Mouse (Mus musculus) lung, embryonic 15.5 days (tissue): ENCODE results near the gene Prtn3. TPM values are rescaled to one million over a fixed set of nuclear protein-coding genes. Genes with fewer than 3 reads are reported as not detected.

Experiments used
- ATAC-seq: fragments of 200-750 bp; cut with Nextera tagmentation; 2 replicates; pipeline ENCODE4 v1.8.0; 2017; ENCODE audit warnings: moderate number of reproducible peaks, borderline replicate concordance; ENCODE audit not compliant: low FRiP score, low TSS enrichment; ENCODE audit errors: extremely low read depth
- H3K27ac ChIP-seq: fragments of 300-500 bp; sonication (generic); 2 replicates; pipeline ENCODE4 v1.5.1; 2015; ENCODE audit warnings: moderate library complexity, mild to moderate bottlenecking, inconsistent platforms
- H3K27me3 ChIP-seq: fragments of 300-500 bp; sonication (generic); 2 replicates; pipeline ENCODE4 v1.6.1; 2015; ENCODE audit warnings: inconsistent platforms
- H3K36me3 ChIP-seq: fragments of 300-500 bp; sonication (generic); 2 replicates; pipeline ENCODE4 v1.6.1; 2015; ENCODE audit warnings: inconsistent platforms
- H3K4me1 ChIP-seq: fragments of 300-500 bp; sonication (generic); 2 replicates; pipeline ENCODE4 v1.6.1; 2015; ENCODE audit warnings: inconsistent platforms
- H3K4me2 ChIP-seq: fragments of 300-500 bp; sonication (generic); 2 replicates; pipeline ENCODE4 v1.6.1; 2015; ENCODE audit warnings: inconsistent platforms, mild to moderate bottlenecking, moderate library complexity
- H3K4me3 ChIP-seq: fragments of 300-500 bp; sonication (generic); 2 replicates; pipeline ENCODE4 v1.5.1; 2015; ENCODE audit warnings: mild to moderate bottlenecking, inconsistent platforms
- H3K9ac ChIP-seq: fragments of 300-500 bp; sonication (generic); 2 replicates; pipeline ENCODE4 v1.6.1; 2015; ENCODE audit warnings: inconsistent platforms
- H3K9me3 ChIP-seq: fragments of 300-500 bp; sonication (generic); 2 replicates; pipeline ENCODE4 v1.6.1; 2016; ENCODE audit warnings: inconsistent platforms
- WGBS: fragments of 180-500 bp; shearing (Covaris S2); methylation state at CpG from one replicate; pipeline ENCODE4 v1.1.7; 2015; 5-methylcytosine and 5-hydroxymethylcytosine counted together
- polyA plus RNA-seq: library from polyadenylated mRNA; unstranded; fragments of >200 nt; fragmentation: Nextera tagmentation; extraction: Ambion mirVana; gene quantifications from 2 replicates; pipeline ENCODE4 v1.2.1, GENCODE M21; 2015

Gene Prtn3
- polyA plus RNA-seq, 1 experiment from 2014 or later = 3.8 TPM

DNA sequence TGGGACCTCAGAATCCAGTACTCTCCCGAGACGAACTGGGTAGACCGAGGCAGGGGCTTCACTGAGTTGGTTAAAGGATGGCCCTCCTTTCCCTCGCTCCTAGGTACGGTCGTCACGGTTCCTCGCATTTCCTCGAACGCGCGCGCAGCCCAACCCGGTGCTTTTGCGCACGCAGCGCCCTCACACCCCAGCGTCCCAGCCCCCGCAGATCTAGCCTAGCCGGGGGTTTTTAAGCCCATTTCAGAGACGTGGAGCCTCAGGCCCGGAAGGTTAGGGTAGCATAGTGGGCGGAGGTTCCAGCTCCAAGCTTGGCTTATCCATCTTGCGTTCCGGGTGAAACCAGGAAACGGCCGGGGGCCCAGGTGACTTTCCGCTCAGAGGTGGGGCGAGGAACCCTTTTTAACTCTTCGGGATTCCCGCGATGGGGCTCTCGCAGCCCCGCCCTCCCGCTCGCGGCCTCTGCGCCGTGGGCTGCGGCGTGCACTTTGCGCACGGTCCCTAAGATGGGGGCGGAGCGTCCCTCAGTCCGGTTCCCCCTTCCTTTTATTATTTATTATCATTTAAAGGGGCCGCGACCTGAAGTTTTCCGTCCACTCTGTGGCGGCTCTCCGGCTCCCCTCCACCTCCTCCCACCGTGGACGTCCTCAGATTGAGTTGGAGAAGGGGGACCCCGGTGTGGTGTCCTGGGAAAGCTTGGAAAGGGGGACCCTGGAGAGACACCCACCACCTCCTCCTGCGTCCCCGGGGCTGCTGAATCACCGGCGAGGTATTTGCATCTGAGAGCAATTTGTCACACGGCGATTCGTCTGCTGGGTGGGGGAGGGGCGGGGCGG, 52.4 kb downstream of the Prtn3 start, which contains the start of gene Arid3a:
TSS of gene Arid3a (plus strand) at position 553 of the 833 bp plus-strand sequence.
- 0 out of 2 replicates have a peak, but pooled peaks cover under 1% of the 10 kb centered on the region for H3K36me3 ChIP-seq
- peaks cover 44% of the 10 kb centered on the region for H3K4me1 ChIP-seq
- peak within 1 kb of the TSS; percentile 77 for H3K4me3 ChIP-seq
- peak within 1 kb of the TSS; percentile 91 for H3K4me2 ChIP-seq
- ATAC-seq = peak; percentile 71
- peaks cover 19% of the 10 kb centered on the region for H3K27me3 ChIP-seq
- peak within 1 kb of the TSS; percentile 81 for H3K9ac ChIP-seq
- H3K9me3 ChIP-seq = no peaks in the 10 kb centered on the region
- WGBS = under 1% methylated on average over 63 of the region's 63 CpGs
- H3K27ac ChIP-seq = peak within 1 kb of the TSS; percentile 93

- H3K9ac ChIP-seq = peak overlapping the region; percentile 81
- peaks cover 50% of the 10 kb centered on the region for H3K4me1 ChIP-seq
- peaks cover 11% of the 10 kb centered on the region for H3K27me3 ChIP-seq
- WGBS = under 1% methylated on average over 54 of the region's 54 CpGs
- H3K4me3 ChIP-seq = peak overlapping the region; percentile 77
- H3K27ac ChIP-seq = peak overlapping the region; percentile 93
- H3K9me3 ChIP-seq = no peaks in the 10 kb centered on the region
- H3K4me2 ChIP-seq = peak overlapping the region; percentile 91
- H3K36me3 ChIP-seq = 0 out of 2 replicates have a peak, but pooled peaks cover 3% of the 10 kb centered on the region
- peak; percentile 14 for ATAC-seq
These were observed 53.2 kb downstream of the Prtn3 start for GRCm38 (mm10) chr10:79927324-79928029.

DNA sequence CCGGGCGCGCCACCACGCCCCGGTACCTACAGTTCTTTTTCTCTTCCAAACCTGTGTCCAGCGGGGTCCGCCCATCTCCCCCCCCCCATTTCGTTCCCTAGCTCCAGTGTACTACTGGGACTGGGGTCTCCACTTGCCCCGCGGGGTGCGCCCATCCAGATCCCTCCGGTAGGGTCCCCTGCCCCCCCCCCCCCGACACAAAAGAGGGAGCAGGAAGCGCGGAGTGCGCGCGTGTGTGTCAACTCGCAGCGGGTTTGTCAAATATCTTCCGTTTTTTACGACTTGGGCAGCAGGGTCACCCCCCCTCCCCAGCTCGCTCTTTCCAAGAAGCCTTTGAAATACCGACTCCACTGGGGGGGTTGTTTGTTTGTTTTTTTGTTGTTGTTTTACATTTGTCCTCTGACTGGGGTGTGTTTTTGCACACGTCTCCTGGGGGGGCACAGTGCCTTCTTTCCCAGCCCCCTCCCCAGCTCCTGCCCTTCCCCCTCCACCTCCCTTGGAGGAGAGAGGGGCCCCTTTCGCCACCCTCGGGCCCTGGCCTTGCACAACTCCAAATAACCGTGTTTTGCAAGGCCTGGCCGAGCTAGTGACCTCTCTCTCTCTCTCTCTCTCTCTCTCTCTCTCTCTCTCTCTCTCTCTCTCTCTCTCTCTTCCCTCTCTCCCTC, 53.9 kb downstream of the Prtn3 start:
- H3K9me3 ChIP-seq = no peaks in the 10 kb centered on the region
- H3K4me3 ChIP-seq = peak overlapping the region; percentile 77
- under 1% methylated on average over 26 of the region's 29 CpGs for WGBS
- 0 out of 2 replicates have a peak, but pooled peaks cover 3% of the 10 kb centered on the region for H3K36me3 ChIP-seq
- H3K27me3 ChIP-seq = peaks cover 5% of the 10 kb centered on the region
- peak overlapping the region; percentile 91 for H3K4me2 ChIP-seq
- peaks cover 56% of the 10 kb centered on the region for H3K4me1 ChIP-seq
- no peak for ATAC-seq
- H3K27ac ChIP-seq = peak overlapping the region; percentile 93
- H3K9ac ChIP-seq = peak overlapping the region; percentile 81

DNA sequence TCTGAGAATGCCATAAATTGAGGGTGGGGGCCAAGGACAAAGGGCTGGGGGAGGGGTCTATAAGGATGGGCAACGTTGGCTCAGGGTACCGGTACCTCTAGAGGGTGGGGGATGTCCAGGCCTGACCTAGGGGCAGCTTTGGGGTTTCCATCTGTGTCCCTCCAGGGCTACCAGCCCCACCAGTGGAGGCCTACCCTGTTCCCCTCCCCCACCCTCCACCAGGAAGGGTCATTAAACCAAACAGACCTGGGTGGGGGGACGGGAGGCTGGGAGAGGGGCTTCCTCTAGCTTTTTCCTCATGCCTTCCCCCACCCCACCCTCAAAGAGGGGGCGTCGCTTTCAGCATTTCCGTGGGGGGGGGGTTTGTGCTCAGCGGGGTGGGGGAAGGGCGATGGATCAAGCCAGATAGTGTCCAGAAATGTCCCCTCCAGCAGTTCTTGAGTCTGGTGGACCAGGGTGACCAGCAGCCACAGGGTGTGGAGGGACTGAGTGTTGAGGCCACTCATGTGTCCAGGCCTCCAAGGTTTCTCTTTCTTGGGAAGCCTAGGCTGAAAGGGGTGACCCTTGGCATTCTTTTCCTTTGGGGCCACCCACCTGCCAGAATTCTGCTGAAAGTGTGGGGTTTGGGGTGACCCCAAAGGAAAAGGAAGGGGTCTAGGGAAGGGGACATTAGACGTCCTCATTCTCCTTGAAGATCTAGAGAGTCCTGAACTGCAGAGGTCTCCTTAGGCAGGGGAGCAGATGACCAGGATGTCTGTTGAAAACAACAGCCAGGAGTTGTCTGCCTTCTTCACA, 54.8 kb downstream of the Prtn3 start:
- ATAC-seq = no peak
- peaks cover 66% of the 10 kb centered on the region for H3K4me1 ChIP-seq

DNA sequence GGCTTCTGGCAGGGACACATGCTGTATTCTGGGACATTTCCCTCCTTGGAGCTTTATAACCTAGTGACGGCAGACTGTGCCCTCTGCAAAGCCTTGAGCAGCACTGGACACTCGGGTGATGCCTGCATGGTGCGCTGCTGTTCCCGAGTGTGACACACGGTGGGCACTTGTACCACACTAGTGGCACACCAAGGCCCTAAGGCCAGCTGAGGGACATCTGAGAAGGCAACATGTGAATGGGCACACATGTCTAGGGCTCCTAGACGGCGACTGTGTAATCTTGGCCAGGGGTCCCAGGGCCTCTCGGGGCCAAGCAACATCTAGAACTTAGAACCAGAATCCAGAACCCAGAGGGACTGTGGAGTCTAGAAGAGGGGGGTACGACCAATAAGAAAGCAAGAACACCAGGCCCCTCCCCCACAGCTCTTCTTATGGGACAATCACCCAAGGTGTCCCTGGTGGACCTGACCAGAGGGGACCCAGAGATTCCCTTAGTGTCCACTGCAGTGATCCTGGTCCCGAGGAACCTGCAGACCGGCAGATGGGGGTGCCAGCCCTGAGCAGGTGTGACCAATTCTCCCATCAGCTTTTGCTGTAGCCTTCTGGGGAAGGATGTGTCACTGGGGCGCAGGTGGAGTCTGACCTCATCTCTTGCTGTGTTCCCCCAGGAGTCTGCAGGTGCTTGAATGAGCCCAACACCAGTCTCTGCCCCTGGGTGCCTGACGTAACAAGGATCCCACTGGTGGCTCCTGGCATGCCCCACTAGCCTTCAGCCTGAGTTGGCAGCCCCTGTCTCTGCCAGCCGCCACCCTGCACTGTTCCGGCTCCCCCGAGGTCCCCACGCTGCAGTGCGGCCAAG, 55.9 kb downstream of the Prtn3 start:
- Histone ChIP-seq H3K36me3 (0 out of 2 replicates have a peak, but pooled peaks cover 3% of the 10 kb centered on the region), H3K9ac (no peak overlapping the region), H3K9me3 (no peaks in the 10 kb centered on the region), H3K27ac (no peak overlapping the region), H3K4me1 (peaks cover 77% of the 10 kb centered on the region), H3K4me3 (no peak overlapping the region), H3K27me3 (no peaks in the 10 kb centered on the region), H3K4me2 (no peak overlapping the region)
- no peak for ATAC-seq
- WGBS = 86% methylated on average over 18 of the region's 18 CpGs

More for the DNA sequence above, 54.8 kb downstream of the Prtn3 start:
- Histone ChIP-seq H3K36me3 (0 out of 2 replicates have a peak, but pooled peaks cover 3% of the 10 kb centered on the region), H3K9me3 (no peaks in the 10 kb centered on the region), H3K9ac (peak overlapping the region; percentile 33; the same call in 1 of the 2 replicates), H3K4me2 (peak overlapping the region; percentile 91), H3K27me3 (no peaks in the 10 kb centered on the region), H3K27ac (peak overlapping the region; percentile 31), H3K4me3 (peak overlapping the region; percentile 77)
- 15% methylated on average over 9 of the region's 9 CpGs for WGBS

DNA sequence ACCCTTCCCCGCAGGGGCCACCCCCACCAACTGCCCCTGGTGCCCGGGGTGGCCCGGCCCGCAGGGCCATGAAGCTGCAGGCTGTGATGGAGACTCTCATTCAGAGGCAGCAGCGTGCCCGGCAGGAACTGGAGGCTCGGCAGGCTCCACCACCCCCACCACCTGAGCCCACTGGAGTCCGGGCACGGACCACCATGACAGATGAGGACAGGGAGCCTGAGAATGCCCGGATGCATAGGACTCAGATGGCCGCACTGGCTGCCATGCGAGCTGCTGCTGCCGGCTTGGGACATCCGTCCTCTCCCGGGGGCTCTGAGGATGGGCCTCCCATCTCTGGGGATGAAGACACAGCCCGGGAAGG, 56.5 kb downstream of the Prtn3 start:
- Histone ChIP-seq H3K4me2 (no peak overlapping the region), H3K4me3 (no peak overlapping the region), H3K27ac (no peak overlapping the region), H3K9me3 (no peaks in the 10 kb centered on the region), H3K9ac (no peak overlapping the region), H3K4me1 (peaks cover 78% of the 10 kb centered on the region), H3K36me3 (0 out of 2 replicates have a peak, but pooled peaks cover 3% of the 10 kb centered on the region), H3K27me3 (no peaks in the 10 kb centered on the region)
- 87% methylated on average over 16 of the region's 16 CpGs for WGBS
- no peak for ATAC-seq

GRCm38 (mm10) chr10:79931797-79932196, 57.5 kb downstream of the Prtn3 start:
- WGBS = 80% methylated on average over 9 of the region's 9 CpGs
- H3K27ac ChIP-seq = peak overlapping the region; percentile 77
- no peaks in the 10 kb centered on the region for H3K9me3 ChIP-seq
- H3K4me3 ChIP-seq = no peak overlapping the region
- H3K4me2 ChIP-seq = no peak overlapping the region
- H3K9ac ChIP-seq = no peak overlapping the region
- 0 out of 2 replicates have a peak, but pooled peaks cover 3% of the 10 kb centered on the region for H3K36me3 ChIP-seq
- no peak for ATAC-seq
- peaks cover 82% of the 10 kb centered on the region for H3K4me1 ChIP-seq
- H3K27me3 ChIP-seq = no peaks in the 10 kb centered on the region

- WGBS = 23% methylated on average over 8 of the region's 8 CpGs
- H3K4me3 ChIP-seq = 0 out of 2 replicates have a peak overlapping the region, but pooled peaks have one; percentile 4
- ATAC-seq = peak; percentile 44; the same call in 1 of the 2 replicates
These were observed 58.5 kb downstream of the Prtn3 start for GRCm38 (mm10) chr10:79932736-79933135.

More at GRCm38 (mm10) chr10:79932736-79933135, 58.5 kb downstream of the Prtn3 start:
- H3K9me3 ChIP-seq = no peaks in the 10 kb centered on the region
- peak overlapping the region; percentile 1; the same call in 1 of the 2 replicates for H3K4me2 ChIP-seq
- H3K27ac ChIP-seq = peak overlapping the region; percentile 77
- no peaks in the 10 kb centered on the region for H3K27me3 ChIP-seq
- 0 out of 2 replicates have a peak, but pooled peaks cover 3% of the 10 kb centered on the region for H3K36me3 ChIP-seq
- H3K4me1 ChIP-seq = peaks cover 92% of the 10 kb centered on the region
- no peak overlapping the region for H3K9ac ChIP-seq
